Mouse (Mus musculus) G1E (cell line): ENCODE measurements around the gene Trim25.
"Not testable (repeated sequence)": the region's sequence is repeated elsewhere in the genome, so short reads cannot be mapped to it uniquely, and the experiment has no call there.

ENCODE experiments used
- CTCF ChIP-seq: IDR thresholded peaks from 2 replicates; pipeline ENCODE4 v1.5.1; 2012; ENCODE audit warnings: low read depth, low read length, inconsistent platforms, mixed read lengths
- GATA1 ChIP-seq: IDR thresholded peaks from 2 replicates; pipeline ENCODE4 v1.6.1; 2012; ENCODE audit warnings: borderline replicate concordance, low read length, inconsistent platforms, mixed read lengths
- GATA2 ChIP-seq: IDR thresholded peaks from 2 replicates; pipeline ENCODE4 v1.6.1; 2012; ENCODE audit warnings: low read depth, low read length, inconsistent platforms, borderline replicate concordance
- POLR2AphosphoS5 ChIP-seq: IDR thresholded peaks from 2 replicates; pipeline ENCODE4 v1.6.1; 2012; ENCODE audit warnings: low read depth, low read length, inconsistent platforms; ENCODE audit not compliant: insufficient replicate concordance
- TAL1 ChIP-seq: conservative IDR thresholded peaks from 2 replicates; pipeline ENCODE4 v1.6.1; 2012; ENCODE audit warnings: low read depth, low read length, inconsistent platforms, mixed read lengths

- not testable (repeated sequence) for TF ChIP-seq CTCF, POLR2AphosphoS5, GATA1, TAL1, GATA2
These were observed 1.8 kb upstream of the Trim25 start for GRCm38 (mm10) chr11:88997343-88997742.
